Mouse (Mus musculus) cerebellum, adult 2 months (tissue): Measurements from ENCODE around the gene Steap4. TPM values are rescaled to one million over a fixed set of nuclear protein-coding genes. Genes with fewer than 3 reads are reported as not detected.
"Not testable (repeated sequence)": the region's sequence is repeated elsewhere in the genome, so short reads cannot be mapped to it uniquely, and the experiment has no call there.

Experiments used
- DNase-seq, 2 experiments: peaks; one replicate each; pipeline ENCODE4 v3.0.0; 2021
- H3K27ac ChIP-seq: fragments of 200-500 bp; 2 replicates; pipeline ENCODE4 v1.5.1; 2012; ENCODE audit warnings: low read length, control low read depth, inconsistent platforms; ENCODE audit not compliant: insufficient read depth
- H3K27me3 ChIP-seq: fragments of 200-500 bp; 2 replicates; pipeline ENCODE4 v1.6.1; 2012; ENCODE audit warnings: inconsistent platforms, mild to moderate bottlenecking, low read length, moderate library complexity; ENCODE audit not compliant: control insufficient read depth, insufficient read depth
- H3K4me1 ChIP-seq: fragments of 200-500 bp; 2 replicates; pipeline ENCODE4 v1.6.1; 2011; ENCODE audit warnings: low read length; ENCODE audit not compliant: control insufficient read depth, insufficient read depth
- H3K4me3 ChIP-seq: fragments of 200-500 bp; replicated peaks from 2 replicates; pipeline ENCODE3; 2011; ENCODE audit warnings: mild to moderate bottlenecking, low read depth, low read length, control low read depth; ENCODE audit not compliant: insufficient read depth
- CTCF ChIP-seq: fragments of 200-500 bp; IDR thresholded peaks from 2 replicates; pipeline ENCODE4 v1.5.1; 2011; ENCODE audit warnings: low read depth, mild to moderate bottlenecking, control low read depth, low read length, moderate library complexity, borderline replicate concordance; ENCODE audit not compliant: insufficient read depth
- POLR2A ChIP-seq: fragments of 200-500 bp; IDR thresholded peaks from 2 replicates; pipeline ENCODE4 v1.6.1; 2011; ENCODE audit warnings: low read length, control low read depth, borderline replicate concordance; ENCODE audit not compliant: insufficient read depth
- WGBS: fragments of 180-500 bp; shearing (Covaris S2); methylation state at CpG from one replicate; pipeline ENCODE4 v1.1.7; 2018; 5-methylcytosine and 5-hydroxymethylcytosine counted together
- polyA plus RNA-seq: library from polyadenylated mRNA; depleted of rRNA; stranded (reverse); fragments of >200 nt; gene quantifications from 2 replicates; pipeline ENCODE4 v1.2.3, GENCODE M21; 2012

Gene Steap4
- polyA plus RNA-seq, 1 experiment, result 0.38 TPM

- DNase-seq, result no peak
- TF ChIP-seq POLR2A (no peak), CTCF (no peak)
- Histone ChIP-seq H3K27me3 (no peaks in the 10 kb centered on the region), H3K4me1 (no peaks in the 10 kb centered on the region), H3K4me3 (no peak overlapping the region), H3K27ac (no peak overlapping the region)
- WGBS, result 72% methylated on average over 5 of the region's 5 CpGs
Observed at GRCm38 (mm10) chr5:7932234-7933221, 27.7 kb upstream of the Steap4 start.

- not testable (repeated sequence) for H3K27ac ChIP-seq, H3K4me3 ChIP-seq, H3K27me3 ChIP-seq, H3K4me1 ChIP-seq, DNase-seq
- WGBS, result 77% methylated on average over 11 of the region's 11 CpGs
Observed at GRCm38 (mm10) chr5:7933495-7933894, 26.8 kb upstream of the Steap4 start.

- Histone ChIP-seq H3K27ac (no peak overlapping the region), H3K4me3 (no peak overlapping the region), H3K4me1 (no peaks in the 10 kb centered on the region), H3K27me3 (no peaks in the 10 kb centered on the region)
- DNase-seq, result no peak
- TF ChIP-seq POLR2A (no peak), CTCF (no peak)
- 39% methylated on average over 2 of the region's 2 CpGs for WGBS
Observed at GRCm38 (mm10) chr5:7933933-7934675, 26.2 kb upstream of the Steap4 start.

GRCm38 (mm10) chr5:7954838-7955237 is 5.4 kb upstream of the Steap4 start:
- H3K4me3 ChIP-seq, result no peak overlapping the region
- WGBS, result 71% methylated on average over 2 of the region's 2 CpGs
- no peaks in the 10 kb centered on the region for H3K4me1 ChIP-seq
- DNase-seq, result no peak
- no peaks in the 10 kb centered on the region for H3K27me3 ChIP-seq
- H3K27ac ChIP-seq, result no peak overlapping the region
- TF ChIP-seq CTCF, result no peak
- TF ChIP-seq POLR2A, result no peak

- no peak overlapping the region for H3K4me3 ChIP-seq
- no peak overlapping the region for H3K27ac ChIP-seq
- no peaks in the 10 kb centered on the region for H3K27me3 ChIP-seq
- DNase-seq, result no peak
- TF ChIP-seq POLR2A (no peak), CTCF (no peak)
- no peaks in the 10 kb centered on the region for H3K4me1 ChIP-seq
- WGBS, result 51% methylated on average over 5 of the region's 5 CpGs
Observed at GRCm38 (mm10) chr5:7955371-7955966, 4.8 kb upstream of the Steap4 start.

GRCm38 (mm10) chr5:7958061-7958460 is 2.2 kb upstream of the Steap4 start:
- 96% methylated on average over 4 of the region's 4 CpGs for WGBS
- DNase-seq, result no peak
- H3K27me3 ChIP-seq, result no peaks in the 10 kb centered on the region
- no peak overlapping the region for H3K4me3 ChIP-seq
- no peaks in the 10 kb centered on the region for H3K4me1 ChIP-seq
- H3K27ac ChIP-seq, result no peak overlapping the region
- TF ChIP-seq CTCF (no peak), POLR2A (no peak)

DNA sequence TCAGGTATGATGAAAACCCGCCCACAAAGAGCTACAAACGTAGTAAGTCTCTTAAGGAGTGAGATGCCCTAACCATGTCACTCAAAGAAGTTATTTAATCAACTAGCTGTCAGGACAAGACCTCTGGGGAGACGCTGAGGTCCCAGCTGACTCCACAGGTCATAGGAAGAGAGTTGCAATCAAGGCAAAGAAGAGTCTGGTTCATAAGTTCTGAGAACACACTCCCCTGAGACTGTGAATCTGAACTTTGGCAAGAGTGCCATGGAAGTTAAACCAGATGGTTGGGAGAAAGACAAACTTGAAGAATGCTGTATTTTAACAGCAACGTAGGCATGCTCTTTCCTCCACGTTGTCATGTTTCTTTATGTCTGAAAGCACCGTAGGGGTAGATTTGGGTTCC is 971 bp upstream of the Steap4 start:
- no peaks in the 10 kb centered on the region for H3K27me3 ChIP-seq
- DNase-seq, result no peak
- 74% methylated on average over 6 of the region's 6 CpGs for WGBS
- no peak overlapping the region for H3K4me3 ChIP-seq
- TF ChIP-seq CTCF, result no peak
- TF ChIP-seq POLR2A, result no peak
- no peaks in the 10 kb centered on the region for H3K4me1 ChIP-seq
- H3K27ac ChIP-seq, result no peak overlapping the region

DNA sequence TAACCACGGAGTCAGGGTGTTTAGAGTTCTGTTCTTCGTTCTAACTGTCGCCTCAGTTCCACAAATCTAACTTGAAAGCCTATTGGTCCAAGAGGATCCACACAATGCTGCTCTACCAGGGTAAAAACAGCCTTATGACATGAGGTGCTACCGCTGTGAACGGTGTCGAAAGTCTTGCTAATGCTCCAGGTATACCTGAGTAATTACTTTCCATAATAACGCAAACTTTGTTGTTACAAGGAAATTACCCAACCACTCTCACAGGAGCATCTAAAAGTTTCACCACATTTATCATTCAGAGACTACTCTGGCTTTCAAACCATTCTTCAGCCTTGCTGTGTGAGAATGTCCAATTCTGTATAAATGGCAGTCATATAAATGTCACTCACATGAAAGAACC is 856 bp downstream of the Steap4 start:
- 90% methylated on average over 7 of the region's 7 CpGs for WGBS

More for the DNA sequence above, 856 bp downstream of the Steap4 start:
- no peak for DNase-seq
- Histone ChIP-seq H3K4me3 (no peak overlapping the region), H3K27ac (no peak overlapping the region), H3K27me3 (no peaks in the 10 kb centered on the region), H3K4me1 (no peaks in the 10 kb centered on the region)
- TF ChIP-seq POLR2A (no peak), CTCF (no peak)
